Mouse (Mus musculus) activated CD4-positive, CD25-positive, alpha-beta regulatory T cell, adult 4 months (primary cell): ENCODE data around the gene Arhgap30. TPM values are rescaled to one million over a fixed set of nuclear protein-coding genes. Genes with fewer than 3 reads are reported as not detected.

ENCODE experiments used
- ATAC-seq: one replicate; pipeline ENCODE4 v1.8.0; 2017
- polyA plus RNA-seq, 2 experiments: library from polyadenylated mRNA; unstranded; fragments of 100-300 nt; shearing (Covaris generic); gene quantifications; one replicate each; pipeline ENCODE4 v1.2.1; 2017

Gene Arhgap30
- polyA plus RNA-seq, 2 experiments from 2014 or later: 71.7 to 78.8 TPM

DNA sequence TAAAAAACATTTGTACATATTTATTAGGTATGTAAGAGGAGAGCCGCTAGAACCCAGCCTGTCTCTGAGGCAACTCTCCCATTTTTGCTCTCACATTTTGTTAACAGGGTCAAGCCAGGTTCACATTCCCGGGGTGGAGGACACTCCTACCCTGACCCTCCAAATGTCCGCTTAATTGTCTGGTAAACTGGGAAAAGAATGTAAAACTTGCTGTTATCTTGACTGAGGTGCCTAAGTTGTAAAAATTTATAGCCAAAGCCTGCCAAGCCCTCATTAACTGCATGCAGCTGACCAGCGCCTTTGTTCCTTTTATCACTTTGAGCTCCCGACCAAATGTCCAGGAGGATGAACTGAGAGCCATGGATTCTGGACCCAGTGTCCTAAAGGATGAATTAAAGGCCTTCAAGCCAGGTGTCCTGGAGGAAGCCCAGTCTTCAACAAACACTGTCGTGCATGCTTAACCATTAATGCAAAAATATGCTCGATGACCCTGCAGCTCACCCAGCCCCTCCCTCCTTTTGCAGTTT lies 46.6 kb downstream of the Arhgap30 start:
- ATAC-seq: no peak

DNA sequence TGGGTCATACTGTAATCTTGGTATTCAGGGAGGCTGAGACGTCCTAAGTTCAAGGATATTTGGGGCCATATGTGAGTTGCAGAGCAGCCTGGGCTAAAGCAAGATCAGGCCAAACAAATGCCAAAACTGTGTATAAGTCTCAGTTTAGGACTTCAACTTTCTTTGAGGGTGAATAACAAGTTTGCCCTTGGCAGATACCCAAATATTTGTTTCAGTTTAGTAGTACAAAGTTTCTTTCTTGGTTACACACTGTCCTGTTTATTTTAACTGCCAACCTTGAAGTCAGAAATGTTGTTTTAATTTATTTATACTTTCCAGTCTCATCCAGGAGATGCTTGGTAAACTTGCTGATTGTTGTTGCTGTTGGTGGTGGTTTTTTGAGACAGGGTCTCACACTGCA lies 47.2 kb downstream of the Arhgap30 start:
- ATAC-seq: no peak

DNA sequence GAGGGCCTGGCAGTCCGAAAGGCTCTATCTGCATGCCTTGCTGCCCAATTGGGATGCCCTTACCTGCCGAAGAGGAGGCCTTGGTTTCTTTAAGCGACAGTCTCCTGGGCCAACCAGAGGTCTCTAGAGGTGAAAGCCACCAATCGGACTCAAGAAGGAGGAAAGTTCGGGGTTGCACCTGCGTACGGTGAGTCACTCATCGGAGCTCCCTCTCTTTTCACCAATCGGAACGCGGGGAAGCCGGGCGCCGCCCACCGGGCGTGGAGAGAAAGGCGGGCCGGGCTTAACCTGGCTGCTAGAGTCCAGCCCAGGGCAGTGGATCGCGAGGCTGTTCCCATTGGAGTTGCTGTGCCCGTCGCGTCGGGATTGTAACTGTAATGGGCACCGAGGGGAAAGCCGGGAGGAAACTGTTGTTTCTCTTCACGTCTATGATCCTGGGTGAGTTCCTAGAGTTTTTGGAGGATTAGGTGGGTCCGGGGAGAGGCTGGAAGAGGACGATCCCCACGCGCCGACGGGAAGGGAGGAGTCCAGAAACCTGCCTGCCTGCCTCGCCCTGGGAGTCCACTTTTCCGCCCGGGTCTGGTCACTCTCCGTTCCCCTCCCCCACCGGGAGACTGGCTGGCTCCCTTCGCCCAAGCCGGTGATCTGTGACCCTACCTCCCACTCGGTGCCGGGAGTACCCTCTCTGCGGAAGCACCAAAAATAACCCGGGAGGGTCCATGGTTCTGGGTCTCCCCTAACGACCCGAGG lies 48.7 kb downstream of the Arhgap30 start, which contains the start of gene F11r:
Gene F11r (plus strand): TSS at position 272 of the 750 bp plus-strand sequence.
- ATAC-seq: peak; percentile 85

DNA sequence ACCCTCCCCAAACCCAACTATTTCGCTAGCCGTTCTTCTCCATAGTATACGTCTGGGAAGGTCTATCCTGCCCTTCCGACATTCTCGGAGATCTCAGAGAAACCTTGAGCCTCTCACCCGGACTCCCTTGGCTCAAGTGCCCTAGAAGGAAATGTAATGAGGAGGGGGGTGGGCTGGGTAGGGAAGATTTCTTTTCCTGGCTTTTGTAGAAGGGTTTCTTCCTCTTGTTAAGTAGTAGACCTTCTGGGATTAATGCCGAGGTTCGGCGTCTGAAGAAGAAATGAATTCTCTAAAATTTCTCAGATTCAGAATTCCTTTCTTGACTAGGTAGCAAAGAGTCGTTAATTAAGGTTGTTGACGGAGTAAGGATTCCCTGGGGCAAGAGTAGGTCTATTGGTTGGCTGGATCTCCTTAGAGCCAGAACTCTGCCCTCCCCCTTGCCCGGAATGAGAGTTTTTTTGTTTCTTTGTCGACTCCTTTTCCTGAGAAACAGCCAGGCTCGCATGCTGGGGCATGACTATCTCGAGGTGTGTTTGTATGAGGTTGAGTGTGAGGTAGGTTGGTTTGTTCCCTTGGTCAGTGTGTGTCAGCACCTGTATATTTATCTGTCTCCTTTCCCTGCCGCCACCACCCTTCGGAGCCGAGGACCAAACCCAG lies 49.4 kb downstream of the Arhgap30 start:
- no peak for ATAC-seq

DNA sequence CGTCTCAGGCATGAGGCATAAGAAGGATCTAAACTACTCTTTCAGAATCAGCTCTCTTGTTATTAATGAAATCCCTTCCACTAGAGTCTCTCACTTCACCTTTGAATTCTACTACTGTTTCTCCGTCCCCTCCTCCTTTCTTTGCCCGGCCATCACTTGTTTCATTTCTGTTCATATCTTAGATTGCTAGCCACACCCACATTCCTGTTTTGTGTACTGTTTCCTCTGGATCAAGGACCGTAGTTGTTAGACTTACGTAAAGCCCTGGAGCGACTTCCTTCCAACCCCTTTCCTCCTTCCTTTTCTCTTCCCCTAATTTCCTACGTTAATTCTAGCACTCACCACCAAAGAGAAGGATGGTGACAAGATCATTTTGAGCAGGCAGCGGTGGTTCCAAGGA lies 50.3 kb downstream of the Arhgap30 start:
- no peak for ATAC-seq

DNA sequence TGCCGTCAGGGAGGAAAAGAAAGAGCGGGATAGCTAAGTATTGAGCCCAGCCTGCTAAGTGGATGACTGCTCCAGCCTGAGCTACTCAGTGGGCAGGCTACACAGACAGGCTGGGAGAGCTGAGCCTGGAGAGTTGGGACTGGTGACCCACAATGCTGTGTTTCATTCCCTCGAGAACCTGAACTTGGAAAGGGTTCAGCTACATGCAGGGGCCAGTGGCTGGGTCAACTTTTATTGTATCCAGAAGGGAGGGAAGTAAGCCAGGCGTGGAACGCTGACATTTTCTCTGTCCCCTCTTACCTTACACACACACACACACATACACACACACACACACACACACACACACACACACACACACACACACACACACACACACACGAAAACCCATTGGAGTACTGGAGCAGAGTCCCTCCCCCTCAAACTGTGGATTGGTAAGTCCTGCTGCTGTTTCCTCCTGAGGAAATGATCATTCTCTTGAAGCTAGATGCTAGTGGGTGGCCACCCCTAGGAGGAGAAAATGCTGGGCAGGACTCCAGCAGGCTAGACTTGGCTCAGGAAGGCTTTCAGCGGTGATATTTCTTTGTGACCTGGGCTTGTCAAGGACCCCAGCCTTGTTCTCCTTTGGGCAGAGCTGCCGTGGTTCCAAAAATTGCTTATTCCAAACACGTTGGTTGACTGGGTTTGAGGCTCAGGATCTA lies 51.4 kb downstream of the Arhgap30 start:
- ATAC-seq: no peak

DNA sequence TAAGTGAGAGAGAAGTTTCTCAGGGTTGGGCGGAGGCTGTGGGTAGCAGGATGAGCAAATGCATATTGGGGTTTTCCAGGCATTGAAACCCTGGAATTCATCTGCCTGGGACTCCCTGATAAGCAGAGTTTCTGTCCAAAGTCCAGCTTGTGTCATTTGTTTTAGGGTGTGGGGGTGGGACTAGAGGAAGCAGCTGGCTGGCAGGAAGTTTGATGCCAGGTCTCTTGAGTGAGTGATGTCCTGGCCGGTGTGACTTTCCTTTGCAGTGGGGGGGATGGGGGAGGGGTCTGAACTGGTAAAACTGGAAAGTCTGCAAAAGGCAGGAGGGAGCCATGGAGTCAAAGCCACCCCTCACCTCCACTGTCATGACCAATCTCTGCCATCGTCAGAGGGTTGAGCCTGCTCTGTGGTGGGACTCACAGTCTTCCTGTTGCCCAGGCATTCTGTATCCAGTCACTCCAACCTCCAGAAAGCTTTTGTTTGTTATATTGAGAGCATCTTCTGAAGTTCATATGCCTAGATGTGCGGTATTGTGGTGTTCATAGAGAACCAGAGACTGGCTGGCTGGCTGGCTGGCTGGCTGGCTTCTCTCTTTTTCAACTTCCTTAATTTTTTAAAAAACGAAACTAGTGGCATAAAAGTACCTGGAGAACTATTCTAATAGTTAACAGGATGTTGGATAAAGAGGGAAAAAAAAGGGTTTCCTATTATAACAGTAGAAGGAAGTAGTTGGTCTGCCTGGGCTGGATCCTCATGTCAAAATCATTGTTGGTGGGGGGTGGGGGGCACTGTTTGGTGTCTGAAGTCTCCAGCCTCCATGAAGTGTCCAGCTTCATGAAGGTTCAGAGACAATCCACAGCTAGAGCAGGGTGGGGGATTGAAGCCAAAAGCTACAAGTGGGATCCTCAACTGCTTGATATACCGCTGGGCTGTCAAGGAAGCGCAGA lies 53.0 kb downstream of the Arhgap30 start:
- no peak for ATAC-seq

DNA sequence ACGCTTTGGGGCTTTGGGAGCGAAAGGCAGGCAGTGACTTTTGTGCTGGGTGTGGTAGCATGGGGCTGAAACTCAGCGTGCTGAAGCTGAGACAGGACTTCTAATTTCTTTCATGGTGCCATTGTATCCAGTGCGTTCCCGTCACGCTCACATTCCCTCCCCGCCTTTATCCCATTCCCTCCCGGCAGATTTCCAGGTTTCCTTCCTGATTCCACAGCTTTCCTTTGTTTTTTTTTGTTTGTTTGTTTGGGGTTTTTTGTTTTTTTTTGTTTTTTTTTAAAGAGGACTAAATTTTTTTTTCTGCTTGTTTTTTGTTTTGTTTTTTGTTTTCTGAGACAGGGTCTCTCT lies 53.6 kb downstream of the Arhgap30 start:
- no peak for ATAC-seq

DNA sequence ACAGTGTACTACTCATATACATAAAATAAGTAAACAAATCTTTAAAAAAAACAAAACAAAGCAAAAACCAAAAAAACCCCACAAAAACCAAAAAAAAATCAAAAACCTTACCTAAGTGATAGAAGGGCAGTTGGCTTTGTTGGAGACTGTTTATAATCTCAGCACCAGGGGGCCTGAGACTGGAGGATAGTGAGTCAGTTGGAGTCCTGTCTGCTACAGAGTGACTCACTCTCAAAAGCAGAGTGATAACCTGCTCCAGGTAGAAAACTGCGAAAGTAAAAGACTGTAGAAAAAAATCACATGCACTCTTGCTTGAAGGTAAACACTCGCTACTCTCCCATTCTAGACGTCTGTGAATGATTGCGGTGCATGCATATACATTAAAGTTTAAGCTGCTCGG lies 56.3 kb downstream of the Arhgap30 start:
- no peak for ATAC-seq

DNA sequence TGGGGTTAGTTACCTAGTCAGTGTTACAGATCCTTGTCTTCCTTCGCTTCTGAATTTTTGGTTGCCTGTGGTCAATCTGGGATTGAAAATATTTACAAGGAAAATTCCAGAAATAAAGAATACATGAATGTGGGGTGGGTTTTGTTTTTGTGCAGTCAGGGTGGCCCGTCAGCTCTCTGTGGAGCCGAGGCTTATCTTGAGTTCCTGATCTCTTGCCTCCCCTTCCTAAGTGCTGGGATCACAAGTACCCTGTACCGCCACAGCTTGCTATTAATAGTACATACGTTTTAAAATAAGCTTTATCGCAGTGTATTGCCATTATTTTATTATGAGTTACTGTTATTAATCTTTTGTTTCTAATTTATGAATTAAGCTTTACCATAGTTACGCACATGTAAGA lies 58.1 kb downstream of the Arhgap30 start:
- ATAC-seq: no peak

DNA sequence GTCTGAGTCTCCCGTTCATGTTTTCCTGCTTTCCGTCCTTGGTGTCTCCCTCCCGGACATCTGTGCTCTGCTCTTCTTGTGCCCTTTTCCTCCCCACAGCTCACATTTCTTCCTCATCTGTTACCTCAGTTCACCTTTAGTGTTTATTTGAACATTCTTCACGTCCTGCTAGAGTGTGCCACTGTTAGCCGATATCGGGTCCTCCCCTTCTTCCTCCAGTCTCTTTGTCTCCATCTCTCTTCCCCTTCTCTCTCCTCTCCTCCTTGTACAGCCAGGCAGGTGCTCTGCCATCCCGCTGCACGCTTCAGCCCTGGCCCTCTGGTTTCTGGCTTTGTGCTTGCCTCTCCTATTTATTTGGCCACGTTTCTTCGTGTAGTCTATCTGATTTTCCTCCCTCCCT lies 58.9 kb downstream of the Arhgap30 start:
- no peak for ATAC-seq

DNA sequence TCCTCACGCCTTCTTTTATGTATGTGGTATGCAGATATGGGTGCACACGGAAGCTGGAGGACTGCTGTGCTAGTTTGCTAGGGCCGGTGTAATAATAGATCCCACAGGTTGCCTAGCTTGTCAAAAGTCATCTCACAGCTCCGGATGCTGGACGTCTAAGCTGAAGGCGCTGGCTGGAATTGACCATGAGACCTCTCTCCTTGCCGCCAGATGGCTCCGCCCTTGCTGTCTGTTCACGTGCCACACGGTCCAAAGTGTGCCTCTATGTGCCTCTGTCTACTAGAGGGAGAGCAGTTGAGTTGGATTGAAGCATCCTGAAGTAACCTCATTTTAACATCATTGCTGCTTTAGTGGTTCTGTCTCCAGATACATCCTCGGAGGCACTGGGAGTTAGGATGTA lies 61.3 kb downstream of the Arhgap30 start:
- no peak for ATAC-seq

DNA sequence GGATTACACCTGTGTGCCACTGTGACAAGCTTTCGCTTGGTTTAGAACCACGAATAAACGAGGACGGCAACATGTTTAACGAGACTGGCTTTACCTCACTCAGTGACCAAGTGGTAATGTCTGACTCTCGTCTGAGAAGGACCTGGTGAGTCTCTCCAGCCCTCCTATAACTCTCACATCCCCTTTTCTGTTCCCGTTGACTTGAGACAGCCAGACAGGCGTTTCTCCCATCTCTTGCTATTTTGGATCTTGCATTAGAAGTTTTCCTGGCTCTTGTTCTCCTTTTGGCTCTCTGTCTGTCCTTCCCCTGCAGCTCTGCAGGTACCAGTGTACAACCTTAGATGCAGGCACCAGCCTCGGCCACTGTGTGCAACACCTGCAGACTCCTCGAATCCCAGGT lies 62.2 kb downstream of the Arhgap30 start:
- ATAC-seq: no peak

DNA sequence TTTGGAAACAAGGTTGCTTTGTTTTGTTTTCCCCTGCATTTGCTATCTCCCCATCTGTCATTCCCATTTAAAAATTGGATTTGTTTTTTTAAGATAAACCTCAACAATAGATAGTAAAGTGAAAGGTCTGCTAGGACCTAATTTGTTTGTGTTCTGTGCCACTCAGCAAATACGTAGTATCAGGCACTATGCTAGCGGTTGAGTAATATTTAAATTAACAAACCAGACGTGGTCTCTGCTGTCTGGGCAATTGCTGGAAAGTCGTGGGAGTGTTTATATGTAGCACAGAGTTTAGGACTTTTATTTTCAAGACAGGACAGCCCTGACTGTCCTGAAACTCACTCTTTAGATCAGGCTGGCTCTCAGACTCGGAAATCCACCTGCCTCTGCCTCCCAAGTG lies 63.8 kb downstream of the Arhgap30 start:
- ATAC-seq: no peak

DNA sequence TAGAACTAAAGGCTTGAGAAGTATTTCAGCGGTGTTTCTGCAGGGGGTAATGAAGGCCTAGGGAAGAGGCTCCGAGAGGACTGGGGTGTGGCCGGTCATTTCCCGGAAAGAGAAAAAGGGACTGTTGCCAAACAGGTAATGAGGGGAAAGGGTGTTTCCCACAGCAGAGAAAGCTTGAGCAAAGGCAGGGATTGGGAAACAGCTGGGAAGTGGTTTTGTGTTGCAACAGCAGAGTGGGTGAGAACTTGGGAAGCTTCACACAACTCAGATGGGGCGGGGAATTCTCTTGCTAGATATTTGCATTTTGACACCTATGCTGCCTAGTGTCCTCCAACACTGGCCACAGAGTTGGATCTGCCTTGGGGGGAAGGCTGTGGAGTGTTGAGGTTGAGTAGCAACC lies 64.2 kb downstream of the Arhgap30 start:
- ATAC-seq: no peak

DNA sequence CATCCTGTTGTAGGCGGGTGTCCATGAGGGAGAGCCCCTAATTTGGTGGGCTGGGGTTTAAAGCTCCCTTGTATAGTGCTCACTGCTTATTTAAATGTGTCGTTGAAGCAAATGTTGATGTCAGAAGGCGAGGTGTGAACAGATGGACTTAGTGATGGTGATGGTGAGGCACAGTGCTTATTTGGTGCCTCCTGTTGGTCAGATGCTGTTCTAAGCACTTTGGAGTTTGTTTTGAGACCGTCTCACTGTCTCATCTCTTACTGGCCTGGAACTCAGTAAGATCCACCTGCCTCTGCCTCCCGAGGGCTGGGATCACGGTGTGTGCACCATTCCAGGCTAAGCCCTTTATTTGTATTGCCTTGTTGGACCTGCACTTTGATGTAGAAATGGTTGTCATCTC lies 66.2 kb downstream of the Arhgap30 start:
- no peak for ATAC-seq

DNA sequence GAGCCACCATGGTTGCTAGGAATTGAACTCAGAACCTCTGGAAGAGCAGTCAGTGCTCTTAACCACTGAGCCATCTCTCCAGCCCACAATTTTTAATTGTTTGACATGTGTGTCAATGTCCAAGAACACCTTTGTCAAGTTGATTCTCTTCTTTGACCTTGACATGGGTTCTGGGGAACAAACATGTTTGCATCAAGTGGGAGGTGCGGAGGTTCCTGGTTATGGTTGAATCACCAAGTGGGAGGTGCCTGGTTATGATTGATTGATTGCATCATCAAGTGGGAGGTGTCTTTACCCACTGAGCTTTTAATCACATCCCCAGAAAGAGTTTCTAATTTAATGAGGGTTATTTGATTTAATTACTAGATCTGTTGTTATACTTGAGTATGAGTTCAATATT lies 68.8 kb downstream of the Arhgap30 start:
- ATAC-seq: no peak

DNA sequence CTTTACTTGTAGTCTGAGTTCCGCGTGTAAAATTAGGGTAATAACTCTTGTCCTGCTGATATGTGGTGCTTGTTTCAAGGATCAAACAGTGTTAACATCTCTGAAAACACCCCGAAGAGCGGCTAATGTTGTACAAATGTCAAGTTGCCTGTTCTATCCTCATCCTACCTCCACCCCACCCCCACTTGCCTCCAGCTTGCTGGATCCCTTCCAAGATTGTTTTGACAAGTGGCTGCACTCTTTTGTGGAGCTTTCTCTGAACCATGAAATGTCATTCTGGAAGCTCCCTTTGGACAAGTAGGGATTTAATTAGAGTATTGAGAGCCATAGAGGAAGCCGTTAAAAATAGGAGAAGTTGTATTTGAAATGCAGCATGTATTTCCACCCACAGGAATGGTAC lies 71.0 kb downstream of the Arhgap30 start:
- no peak for ATAC-seq
